Mouse (Mus musculus) heart, adult 2 months (tissue): ENCODE measurements around the gene Kcnt1.

Source experiments
- CTCF ChIP-seq: fragments of 200-600 bp; IDR thresholded peaks from 2 replicates; pipeline ENCODE4 v1.8.1; 2022; ENCODE audit warnings: antibody characterized with exemption, mild to moderate bottlenecking, moderate library complexity
- POLR2A ChIP-seq: fragments of 200-500 bp; IDR thresholded peaks from 2 replicates; pipeline ENCODE4 v1.6.1; 2011; ENCODE audit warnings: mild to moderate bottlenecking, low read depth, low read length, control low read depth; ENCODE audit not compliant: insufficient read depth

GRCm38 (mm10) chr2:25931249-25931859 lies 67.8 kb downstream of the Kcnt1 start:
- TF ChIP-seq POLR2A (no peak), CTCF (peak; percentile 57)
